18 mouse cellular contexts compared by ENCODE assay signal in the genomic region with DNA sequence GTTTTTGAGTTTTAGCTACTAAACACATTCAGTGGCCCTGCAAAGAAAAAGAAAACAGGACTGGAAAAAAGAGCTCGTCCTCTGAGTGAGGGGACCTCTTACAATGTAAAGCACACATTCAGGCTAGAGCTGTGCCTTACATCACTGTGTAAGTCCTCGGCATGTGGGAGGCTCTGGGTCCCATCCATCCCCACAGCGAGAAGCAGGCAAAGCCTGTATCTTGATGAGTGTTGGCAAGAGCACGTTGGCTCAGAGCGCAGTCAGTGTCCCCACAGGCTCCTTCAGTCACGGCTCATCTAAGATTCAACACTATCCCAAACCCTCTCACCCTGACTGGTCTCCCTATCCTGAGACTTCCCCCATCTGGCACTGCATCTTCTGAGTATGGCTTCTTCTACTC. TPM values are rescaled to one million over a fixed set of nuclear protein-coding genes. Genes with fewer than 3 reads are reported as not detected.
A peak's percentile ranks its signal among the peaks of the same experiment; 100 is the strongest.
DNase-seq lines count a peak whose midpoint lies in the region; ATAC-seq and TF ChIP-seq lines count a peak whose summit lies in the region.
"Had no signal": no experiment of that assay in that cellular context is flagged by ENCODE, and none has a peak within 500 bp of the region (broad histone marks: within the 10 kb centered on the region; RNA-seq: fewer than 3 reads in every experiment).

No protein-coding gene starts in this region.

- H3K4me3 ChIP-seq in hindbrain, postnatal 0 days (ENCODE audit: low read length) = no peak overlapping the region
- no peak overlapping the region for H3K4me3 ChIP-seq in hindbrain, embryonic 16.5 days (ENCODE audit: low read length)
- H3K4me3 ChIP-seq: embryonic facial prominence, embryonic 13.5 days; forebrain, embryonic 15.5 days; heart, embryonic 10.5 days; midbrain, embryonic 12.5 days had no signal

- no peak overlapping the region for H3K27ac ChIP-seq in hindbrain, postnatal 0 days
- H3K27ac ChIP-seq in hindbrain, embryonic 16.5 days (ENCODE audit: low read depth, low read length) = no peak overlapping the region
- H3K27ac ChIP-seq: embryonic facial prominence, embryonic 13.5 days; forebrain, embryonic 15.5 days; heart, embryonic 10.5 days; midbrain, embryonic 12.5 days had no signal

- DNase-seq in cerebellum, postnatal 14 days = peak; percentile 32 to 54
- DNase-seq in cerebellum, adult 11-12 months = no peak
- peak; percentile 55 for DNase-seq in hindbrain, postnatal 0 days (ENCODE audit: low spot score)
- peak; percentile 29 to 40 for DNase-seq in right cerebral cortex, postnatal 36 days (ENCODE audit: low spot score in 2 of 2)
- DNase-seq in right cerebral cortex, postnatal 14 days = no peak
- no peak for DNase-seq in kidney, postnatal 4 days
- no peak for DNase-seq in MN1 (ENCODE audit: low spot score)
- DNase-seq: adrenal gland, postnatal 36 days; gastrocnemius, postnatal 14 days; kidney, adult 8-10 months; kidney, postnatal 36 days; lung, postnatal 36 days had no signal

- H3K4me2 ChIP-seq in hindbrain, postnatal 0 days (ENCODE audit: low read depth, low read length) = no peak overlapping the region
- H3K4me2 ChIP-seq in hindbrain, embryonic 16.5 days (ENCODE audit: low read length) = no peak overlapping the region
- H3K4me2 ChIP-seq: embryonic facial prominence, embryonic 13.5 days; forebrain, embryonic 15.5 days; midbrain, embryonic 12.5 days had no signal

- TF ChIP-seq CTCF in hindbrain, postnatal 0 days (IDR thresholded peaks at IDR 0.05; ENCODE audit: low read depth) = no peak

- peaks cover 16% of the 10 kb centered on the region for H3K36me3 ChIP-seq in hindbrain, postnatal 0 days (ENCODE audit: insufficient read depth, low read length)
- peaks cover 11% of the 10 kb centered on the region; the same call in 1 of the 2 replicates for H3K36me3 ChIP-seq in hindbrain, embryonic 16.5 days (ENCODE audit: control insufficient read depth, insufficient read depth, low read length)

- peak; percentile 76 for ATAC-seq in hindbrain, postnatal 0 days
- no peak for ATAC-seq in hindbrain, embryonic 16.5 days
- ATAC-seq: forebrain, embryonic 15.5 days; Patski had no signal

- H3K9me3 ChIP-seq in hindbrain, postnatal 0 days (ENCODE audit: low read length) = no peaks in the 10 kb centered on the region
- no peaks in the 10 kb centered on the region for H3K9me3 ChIP-seq in hindbrain, embryonic 16.5 days (ENCODE audit: control insufficient read depth, low read length)
- H3K9me3 ChIP-seq: embryonic facial prominence, embryonic 13.5 days; forebrain, embryonic 15.5 days; heart, embryonic 10.5 days; midbrain, embryonic 12.5 days had no signal

- H3K4me1 ChIP-seq in hindbrain, postnatal 0 days (ENCODE audit: insufficient read depth, low read length) = no peaks in the 10 kb centered on the region
- H3K4me1 ChIP-seq in hindbrain, embryonic 16.5 days (ENCODE audit: control insufficient read depth, insufficient read depth, low read depth, low read length) = no peaks in the 10 kb centered on the region
- H3K4me1 ChIP-seq: embryonic facial prominence, embryonic 13.5 days; forebrain, embryonic 15.5 days; midbrain, embryonic 12.5 days had no signal

- WGBS in hindbrain, postnatal 0 days = 48% methylated on average over 6 of the region's 6 CpGs
- WGBS in hindbrain, embryonic 16.5 days = 54% methylated on average over 6 of the region's 6 CpGs

- no peak overlapping the region for H3K9ac ChIP-seq in hindbrain, postnatal 0 days (replicated peaks; ENCODE audit: low read length)
- no peak overlapping the region for H3K9ac ChIP-seq in hindbrain, embryonic 16.5 days (ENCODE audit: low read depth, low read length)
- H3K9ac ChIP-seq: embryonic facial prominence, embryonic 13.5 days; forebrain, embryonic 15.5 days; midbrain, embryonic 12.5 days had no signal

- no peaks in the 10 kb centered on the region for H3K27me3 ChIP-seq in hindbrain, postnatal 0 days (ENCODE audit: insufficient read depth, low read length)
- no peaks in the 10 kb centered on the region for H3K27me3 ChIP-seq in hindbrain, embryonic 16.5 days (replicated peaks; ENCODE audit: control insufficient read depth, insufficient read depth, low read length)
- H3K27me3 ChIP-seq: embryonic facial prominence, embryonic 13.5 days; forebrain, embryonic 15.5 days; midbrain, embryonic 12.5 days; Patski had no signal

RNA-seq across cellular contexts. Expression of a gene that starts 35.6 kb away (rescaled TPM):
- 30.7 and 44.6 TPM in 2 replicates for total RNA-seq in hindbrain, postnatal 0 days (2014; rRNA removed)
- 31.5 and 32.1 TPM in 2 replicates for polyA plus RNA-seq in hindbrain, postnatal 0 days (2015; fragmentation: Nextera tagmentation; extraction: Ambion mirVana)
- 37.4 and 40.3 TPM in 2 replicates for polyA plus RNA-seq in hindbrain, embryonic 16.5 days (2015; fragmentation: Nextera tagmentation; extraction: Ambion mirVana)

RNA-seq across cellular contexts. Expression of a gene that starts 39.3 kb away (rescaled TPM):
- total RNA-seq in hindbrain, postnatal 0 days (2014; rRNA removed) = 21.1 and 25.2 TPM in 2 replicates
- polyA plus RNA-seq in hindbrain, postnatal 0 days (2015; fragmentation: Nextera tagmentation; extraction: Ambion mirVana) = 17.1 and 20.0 TPM in 2 replicates
- 24.0 and 27.2 TPM in 2 replicates for polyA plus RNA-seq in hindbrain, embryonic 16.5 days (2015; fragmentation: Nextera tagmentation; extraction: Ambion mirVana)

Comparison
In these comparisons a context has a peak if more than half of its experiments do, and no peak if none do; other contexts are left out.
1. DNase-seq: peak in cerebellum, postnatal 14 days (2 of 2), hindbrain, postnatal 0 days (single experiment) and right cerebral cortex, postnatal 36 days (2 of 2); none in cerebellum, adult 11-12 months (single experiment), right cerebral cortex, postnatal 14 days (single experiment), kidney, postnatal 4 days (0 of 2) and MN1 (single experiment).